Mouse (Mus musculus): ENCODE data around the gene Sbk1. TPM values are rescaled to one million over a fixed set of nuclear protein-coding genes. Genes with fewer than 3 reads are reported as not detected.

Sbk1 gene
- 14.0 and 16.5 TPM in 2 replicates for polyA plus RNA-seq (2015; fragmentation: Nextera tagmentation; extraction: Ambion mirVana)

DNA sequence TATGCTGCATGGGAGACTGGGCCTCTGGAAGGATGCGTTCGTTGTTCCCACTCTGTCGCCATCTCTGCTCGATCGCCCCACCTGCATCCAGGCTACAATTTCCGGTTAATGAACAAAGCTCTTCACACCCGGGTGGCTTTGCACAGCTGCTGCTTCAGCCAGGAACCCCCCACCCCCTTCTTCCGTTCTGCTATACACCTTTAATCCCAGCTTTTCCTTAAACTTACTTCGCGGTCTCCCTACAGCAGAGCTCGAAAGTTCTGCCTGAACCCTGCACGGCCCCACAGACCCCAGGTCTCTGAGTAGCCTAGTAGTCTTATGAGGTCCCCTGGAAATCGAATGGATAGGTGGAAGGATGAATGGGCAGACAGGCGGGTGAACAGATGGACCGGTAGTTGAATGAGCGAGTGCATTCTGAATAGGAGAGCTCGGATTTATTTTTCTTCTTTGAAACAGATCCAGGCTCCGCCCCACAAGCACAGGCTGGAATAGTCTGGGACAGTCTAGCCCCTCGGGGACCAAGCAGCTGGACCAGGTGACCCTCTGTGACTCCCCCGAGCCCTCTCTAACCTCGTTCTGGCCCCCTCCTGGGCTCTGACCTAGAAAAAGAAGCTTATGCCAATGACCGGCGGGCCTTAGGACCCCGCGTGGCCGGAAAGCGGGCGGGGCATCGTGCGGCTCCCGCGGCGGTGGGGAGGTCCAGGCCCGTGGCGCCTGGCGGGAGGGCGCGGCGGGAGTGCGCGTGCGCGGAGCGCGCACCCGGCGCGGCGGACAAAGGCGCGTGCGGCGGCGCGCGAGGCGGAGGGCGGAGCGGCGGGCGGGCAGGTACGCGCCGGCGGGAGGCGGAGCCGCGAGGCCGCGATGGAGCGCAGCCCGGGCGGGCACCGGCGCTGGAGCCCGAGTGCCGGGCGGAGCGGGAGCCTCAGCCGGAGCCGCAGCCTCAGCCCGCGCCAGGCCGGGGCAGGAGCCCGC lies at the start of gene Sbk1:
Gene Sbk1, plus strand, starts transcription at position 908 of the 972 bp plus-strand sequence.
- Histone ChIP-seq H3K27ac (ENCODE audit: low read length) (peak within 1 kb of the TSS; percentile 96), H3K27me3 (ENCODE audit: control insufficient read depth, insufficient read depth, low read depth, low read length) (no peaks in the 10 kb centered on the region), H3K9me3 (ENCODE audit: control insufficient read depth, low read length) (no peaks in the 10 kb centered on the region), H3K4me3 (ENCODE audit: low read length) (peak within 1 kb of the TSS; percentile 79), H3K36me3 (ENCODE audit: control insufficient read depth, insufficient read depth, low read length) (no peaks in the 10 kb centered on the region), H3K4me2 (ENCODE audit: low read depth, low read length) (peak within 1 kb of the TSS; percentile 97), H3K9ac (ENCODE audit: low read length) (peak within 1 kb of the TSS; percentile 88), H3K4me1 (replicated peaks; ENCODE audit: control insufficient read depth, insufficient read depth, low read length) (peaks cover 31% of the 10 kb centered on the region)
- peak; percentile 96 for ATAC-seq (ENCODE audit: low read depth)
- WGBS, result under 1% methylated on average over 71 of the region's 85 CpGs

DNA sequence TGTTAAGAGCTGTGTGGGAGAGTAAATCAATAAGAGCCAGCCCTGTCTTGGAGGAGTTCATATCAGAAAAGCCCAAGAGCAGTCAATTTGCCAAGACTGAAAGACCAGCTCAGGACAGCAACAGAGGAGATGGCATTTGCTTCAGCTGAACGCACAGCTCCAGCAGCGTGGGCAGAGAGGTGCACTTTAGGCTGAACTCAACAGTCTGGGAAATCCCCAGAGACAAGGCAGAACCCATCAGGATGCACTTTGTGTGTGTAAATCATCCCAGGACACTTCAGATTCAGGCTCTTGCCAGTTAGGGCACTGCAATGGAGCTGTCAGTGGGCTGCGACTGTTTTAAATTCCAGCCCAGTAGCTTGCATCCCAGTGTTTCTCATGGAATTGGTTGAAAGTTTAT lies 49.7 kb upstream of the Sbk1 start:
- Histone ChIP-seq H3K27me3 (ENCODE audit: control insufficient read depth, insufficient read depth, low read depth, low read length) (no peaks in the 10 kb centered on the region), H3K4me3 (ENCODE audit: low read length) (no peak overlapping the region), H3K4me1 (replicated peaks; ENCODE audit: control insufficient read depth, insufficient read depth, low read length) (no peaks in the 10 kb centered on the region), H3K4me2 (ENCODE audit: low read depth, low read length) (no peak overlapping the region), H3K27ac (ENCODE audit: low read length) (no peak overlapping the region), H3K36me3 (ENCODE audit: control insufficient read depth, insufficient read depth, low read length) (no peaks in the 10 kb centered on the region), H3K9ac (ENCODE audit: low read length) (no peak overlapping the region), H3K9me3 (ENCODE audit: control insufficient read depth, low read length) (no peaks in the 10 kb centered on the region)
- WGBS, result 72% methylated on average over 3 of the region's 3 CpGs
- no peak for ATAC-seq (ENCODE audit: low read depth)

DNA sequence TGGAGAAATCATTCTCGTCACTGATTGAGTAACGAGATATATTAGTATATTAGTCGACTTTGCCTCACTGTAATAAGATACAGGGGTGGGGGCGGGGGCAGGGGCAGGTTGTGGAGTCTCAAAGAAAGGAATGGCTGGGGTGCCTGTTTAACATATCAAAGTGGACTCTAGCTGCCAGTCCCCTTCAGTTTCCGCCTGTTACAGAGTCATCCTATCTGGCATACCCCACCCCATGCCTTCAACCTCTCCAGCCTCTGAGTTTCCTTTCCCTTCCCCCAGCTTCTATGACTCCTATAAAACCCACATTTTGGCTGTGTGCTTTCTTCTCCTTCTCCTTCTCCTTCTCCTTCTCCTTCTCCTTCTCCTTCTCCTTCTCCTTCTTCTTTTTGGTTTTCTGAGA lies 46.3 kb upstream of the Sbk1 start:
- Histone ChIP-seq H3K27me3 (ENCODE audit: control insufficient read depth, insufficient read depth, low read depth, low read length) (no peaks in the 10 kb centered on the region), H3K27ac (ENCODE audit: low read length) (no peak overlapping the region), H3K4me3 (ENCODE audit: low read length) (no peak overlapping the region), H3K4me1 (replicated peaks; ENCODE audit: control insufficient read depth, insufficient read depth, low read length) (no peaks in the 10 kb centered on the region), H3K4me2 (ENCODE audit: low read depth, low read length) (no peak overlapping the region), H3K9ac (ENCODE audit: low read length) (no peak overlapping the region), H3K36me3 (ENCODE audit: control insufficient read depth, insufficient read depth, low read length) (no peaks in the 10 kb centered on the region), H3K9me3 (ENCODE audit: control insufficient read depth, low read length) (no peaks in the 10 kb centered on the region)
- no peak for ATAC-seq (ENCODE audit: low read depth)
- 33% methylated on average over 5 of the region's 5 CpGs for WGBS

DNA sequence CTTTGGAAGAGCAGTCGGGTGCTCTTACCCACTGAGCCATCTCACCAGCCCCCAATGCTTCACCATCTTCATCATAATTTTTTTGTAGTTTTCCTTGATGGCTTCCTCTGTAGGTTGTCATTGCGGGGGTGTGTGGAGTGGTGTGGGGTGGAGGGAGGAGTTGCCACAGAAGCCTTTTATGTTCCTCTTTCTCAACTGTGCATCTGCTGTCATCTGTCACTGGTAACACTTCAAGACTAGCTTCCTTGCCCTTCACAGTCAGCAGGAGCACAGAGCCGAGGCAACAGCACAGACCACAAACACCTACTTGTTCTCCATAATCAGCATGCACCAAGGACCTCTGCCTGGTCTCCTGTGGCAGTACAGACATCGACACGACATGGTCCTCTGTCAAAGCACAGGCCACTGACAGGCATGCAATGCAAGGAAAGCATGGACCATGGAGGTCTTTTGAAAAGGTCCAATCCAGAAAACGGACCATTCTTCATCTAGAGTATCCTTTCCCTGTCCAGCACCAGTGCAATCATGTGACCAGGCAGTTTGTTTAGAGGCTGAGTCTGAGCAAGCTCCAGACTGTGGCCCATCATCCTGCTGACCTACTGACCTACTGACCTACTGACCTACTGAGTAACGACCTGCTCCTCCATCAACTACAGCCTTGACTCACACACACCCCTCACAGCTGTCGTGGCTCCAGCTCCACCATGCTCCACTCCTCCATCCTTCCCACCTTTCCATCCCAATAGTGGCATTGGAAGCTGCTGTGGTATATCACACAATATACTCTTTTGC lies 41.9 kb upstream of the Sbk1 start:
- no peak for ATAC-seq (ENCODE audit: low read depth)
- H3K4me1 ChIP-seq (replicated peaks; ENCODE audit: control insufficient read depth, insufficient read depth, low read length), result no peaks in the 10 kb centered on the region
- 57% methylated on average over 8 of the region's 8 CpGs for WGBS
- H3K9me3 ChIP-seq (ENCODE audit: control insufficient read depth, low read length), result no peaks in the 10 kb centered on the region
- no peak overlapping the region for H3K4me2 ChIP-seq (ENCODE audit: low read depth, low read length)
- H3K27me3 ChIP-seq (ENCODE audit: control insufficient read depth, insufficient read depth, low read depth, low read length), result no peaks in the 10 kb centered on the region
- no peak overlapping the region for H3K27ac ChIP-seq (ENCODE audit: low read length)
- no peaks in the 10 kb centered on the region for H3K36me3 ChIP-seq (ENCODE audit: control insufficient read depth, insufficient read depth, low read length)
- H3K9ac ChIP-seq (ENCODE audit: low read length), result no peak overlapping the region
- H3K4me3 ChIP-seq (ENCODE audit: low read length), result no peak overlapping the region

DNA sequence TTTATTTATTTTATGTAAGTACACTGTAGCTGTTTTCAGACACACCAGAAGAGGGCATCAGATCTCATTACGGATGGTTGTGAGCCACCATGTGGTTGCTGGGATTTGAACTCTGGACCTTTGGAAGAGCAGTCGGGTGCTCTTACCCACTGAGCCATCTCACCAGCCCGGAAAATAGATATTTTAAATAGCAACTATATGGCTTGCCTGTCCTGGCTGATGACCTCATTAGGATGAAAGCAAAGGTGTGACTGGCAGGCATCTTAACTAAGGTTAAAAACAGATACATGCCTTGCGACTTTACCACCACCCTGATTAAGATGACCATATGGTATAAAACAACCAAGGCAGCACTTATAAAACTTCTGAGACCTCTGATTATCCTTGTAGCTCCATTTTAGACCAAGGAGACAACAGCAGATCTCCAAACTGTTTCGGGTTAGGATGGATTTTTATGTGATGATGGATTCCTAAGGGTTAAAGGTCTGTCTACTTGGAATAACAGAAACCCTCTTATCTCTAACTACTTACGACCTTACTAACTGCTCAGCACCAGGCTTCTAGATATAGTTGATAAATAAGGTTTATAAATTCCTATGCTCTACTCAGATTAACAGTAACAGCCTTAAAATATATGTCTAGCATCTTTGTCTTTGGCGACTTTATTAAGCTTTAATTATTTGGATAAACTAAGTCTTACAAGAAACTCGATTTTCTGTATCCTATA lies 39.9 kb upstream of the Sbk1 start:
- Histone ChIP-seq H3K27ac (ENCODE audit: low read length) (no peak overlapping the region), H3K9ac (ENCODE audit: low read length) (no peak overlapping the region), H3K4me1 (replicated peaks; ENCODE audit: control insufficient read depth, insufficient read depth, low read length) (no peaks in the 10 kb centered on the region), H3K36me3 (ENCODE audit: control insufficient read depth, insufficient read depth, low read length) (no peaks in the 10 kb centered on the region), H3K9me3 (ENCODE audit: control insufficient read depth, low read length) (no peaks in the 10 kb centered on the region), H3K27me3 (ENCODE audit: control insufficient read depth, insufficient read depth, low read depth, low read length) (no peaks in the 10 kb centered on the region), H3K4me3 (ENCODE audit: low read length) (no peak overlapping the region), H3K4me2 (ENCODE audit: low read depth, low read length) (no peak overlapping the region)
- 54% methylated on average over 7 of the region's 8 CpGs for WGBS
- ATAC-seq (ENCODE audit: low read depth), result no peak

DNA sequence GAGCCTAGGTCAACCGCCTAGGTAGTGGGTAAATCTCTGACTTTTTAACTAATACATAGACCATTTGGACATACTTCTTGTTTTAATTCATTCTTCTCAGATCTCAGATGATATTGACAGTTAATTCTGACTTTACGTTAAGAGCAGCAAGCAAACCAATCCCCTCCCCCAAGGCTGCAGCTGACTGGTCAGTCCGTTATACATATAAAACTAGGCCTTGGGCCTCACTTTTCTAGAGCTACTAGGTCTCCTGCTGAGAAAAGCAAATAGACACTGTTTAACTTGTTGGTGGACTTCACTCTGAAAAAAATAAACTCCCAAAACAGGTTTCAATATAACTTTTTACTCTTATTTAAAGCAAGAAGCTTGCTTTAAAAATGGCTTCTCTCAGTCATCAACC lies 37.8 kb upstream of the Sbk1 start:
- H3K4me1 ChIP-seq (replicated peaks; ENCODE audit: control insufficient read depth, insufficient read depth, low read length), result no peaks in the 10 kb centered on the region
- no peak overlapping the region for H3K4me2 ChIP-seq (ENCODE audit: low read depth, low read length)
- no peaks in the 10 kb centered on the region for H3K9me3 ChIP-seq (ENCODE audit: control insufficient read depth, low read length)
- no peak overlapping the region for H3K9ac ChIP-seq (ENCODE audit: low read length)
- 79% methylated on average over 3 of the region's 3 CpGs for WGBS
- H3K27ac ChIP-seq (ENCODE audit: low read length), result no peak overlapping the region
- no peaks in the 10 kb centered on the region for H3K27me3 ChIP-seq (ENCODE audit: control insufficient read depth, insufficient read depth, low read depth, low read length)
- H3K4me3 ChIP-seq (ENCODE audit: low read length), result no peak overlapping the region
- no peak for ATAC-seq (ENCODE audit: low read depth)
- no peaks in the 10 kb centered on the region for H3K36me3 ChIP-seq (ENCODE audit: control insufficient read depth, insufficient read depth, low read length)

DNA sequence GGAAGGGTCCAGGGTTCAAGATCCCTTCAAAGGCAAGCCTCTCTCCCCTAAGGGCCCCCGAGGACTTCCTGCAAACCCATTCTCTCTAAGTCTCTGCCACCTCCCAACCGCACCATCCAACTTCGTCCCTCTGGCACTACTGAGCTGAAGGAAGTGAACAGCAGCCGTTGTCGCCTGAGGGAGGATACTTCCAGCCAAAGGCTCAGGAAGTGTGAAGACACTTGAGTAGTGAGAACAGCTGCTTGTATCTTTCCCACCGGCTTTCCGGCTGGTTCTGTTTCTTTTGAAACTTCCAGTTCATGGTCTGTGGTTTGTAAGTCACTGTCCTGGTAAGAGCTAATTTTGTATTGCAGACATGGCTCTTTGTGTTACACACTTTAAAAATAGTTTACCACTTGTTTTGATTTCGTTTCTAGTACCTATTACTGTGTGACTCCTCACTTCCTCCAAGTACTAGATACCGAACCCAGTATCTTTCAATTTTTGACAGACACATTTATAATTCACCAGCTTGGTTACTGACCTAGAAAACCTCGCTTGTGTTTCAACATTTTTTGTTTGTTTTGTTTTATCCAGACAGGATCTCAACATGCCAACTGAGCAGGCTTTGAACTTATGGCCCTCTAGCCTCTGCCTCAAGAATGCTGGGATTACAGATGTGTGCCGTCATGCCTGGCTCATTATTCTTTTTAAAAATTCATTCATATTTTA lies 36.2 kb upstream of the Sbk1 start:
- Histone ChIP-seq H3K4me1 (replicated peaks; ENCODE audit: control insufficient read depth, insufficient read depth, low read length) (no peaks in the 10 kb centered on the region), H3K9me3 (ENCODE audit: control insufficient read depth, low read length) (no peaks in the 10 kb centered on the region), H3K4me3 (ENCODE audit: low read length) (no peak overlapping the region), H3K36me3 (ENCODE audit: control insufficient read depth, insufficient read depth, low read length) (no peaks in the 10 kb centered on the region), H3K9ac (ENCODE audit: low read length) (no peak overlapping the region), H3K4me2 (ENCODE audit: low read depth, low read length) (no peak overlapping the region), H3K27ac (ENCODE audit: low read length) (no peak overlapping the region), H3K27me3 (ENCODE audit: control insufficient read depth, insufficient read depth, low read depth, low read length) (no peaks in the 10 kb centered on the region)
- ATAC-seq (ENCODE audit: low read depth), result no peak
- WGBS, result 35% methylated on average over 11 of the region's 11 CpGs

DNA sequence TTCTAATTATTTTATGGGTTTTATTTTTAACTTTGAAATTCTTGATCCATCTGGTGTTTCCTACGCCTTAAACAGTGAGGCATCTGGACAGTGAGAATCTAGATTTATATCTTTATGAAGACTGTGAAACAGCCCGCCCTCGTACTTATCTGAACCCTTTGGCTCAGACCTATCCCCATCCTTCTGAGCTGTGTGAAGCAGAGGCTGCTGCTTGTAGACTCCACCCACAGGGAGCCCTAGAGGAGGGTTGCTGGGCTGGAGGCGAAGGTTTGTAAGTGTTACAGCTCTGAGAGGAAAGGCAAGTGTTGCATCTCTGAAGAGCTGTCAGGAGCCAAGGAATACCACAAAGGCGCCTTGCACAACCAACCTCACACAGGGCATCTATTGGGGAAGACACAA lies 35.6 kb upstream of the Sbk1 start:
- H3K4me2 ChIP-seq (ENCODE audit: low read depth, low read length), result no peak overlapping the region
- 47% methylated on average over 5 of the region's 5 CpGs for WGBS
- no peaks in the 10 kb centered on the region for H3K36me3 ChIP-seq (ENCODE audit: control insufficient read depth, insufficient read depth, low read length)
- no peak overlapping the region for H3K27ac ChIP-seq (ENCODE audit: low read length)
- no peaks in the 10 kb centered on the region for H3K27me3 ChIP-seq (ENCODE audit: control insufficient read depth, insufficient read depth, low read depth, low read length)
- H3K9me3 ChIP-seq (ENCODE audit: control insufficient read depth, low read length), result no peaks in the 10 kb centered on the region
- no peak overlapping the region for H3K9ac ChIP-seq (ENCODE audit: low read length)
- no peak overlapping the region for H3K4me3 ChIP-seq (ENCODE audit: low read length)
- no peak for ATAC-seq (ENCODE audit: low read depth)
- H3K4me1 ChIP-seq (replicated peaks; ENCODE audit: control insufficient read depth, insufficient read depth, low read length), result no peaks in the 10 kb centered on the region

Measured in lung, embryonic 16.5 days (tissue).